Comparison of ENCODE assay signal across 9 mouse cellular contexts in the genomic region with DNA sequence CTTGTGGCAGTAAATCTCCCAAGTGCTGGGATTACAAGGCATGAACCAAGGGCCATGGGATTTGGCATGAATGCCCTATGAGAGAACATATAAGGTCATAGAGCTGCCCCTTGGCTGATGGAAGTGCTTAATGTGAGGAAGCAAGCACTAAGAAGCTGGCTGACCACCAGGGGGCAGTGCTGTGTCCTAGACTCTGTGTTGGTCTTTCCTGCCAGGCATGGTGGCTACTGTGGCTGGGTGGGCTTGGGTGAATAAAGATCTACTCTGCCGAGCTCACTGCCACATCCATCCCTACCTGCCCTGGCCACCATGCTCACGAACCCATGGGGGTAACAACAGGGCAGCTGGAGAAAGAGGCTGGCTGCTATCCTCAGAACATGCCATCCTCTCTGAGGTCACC. TPM values are rescaled to one million over a fixed set of nuclear protein-coding genes. Genes with fewer than 3 reads are reported as not detected.
DNase-seq lines count a peak whose midpoint lies in the region; ATAC-seq and TF ChIP-seq lines count a peak whose summit lies in the region.
"Had no signal": no experiment of that assay in that cellular context is flagged by ENCODE, and none has a peak within 500 bp of the region (broad histone marks: within the 10 kb centered on the region; RNA-seq: fewer than 3 reads in every experiment).

No protein-coding gene starts in this region.

- TF ChIP-seq CTCF in thymus, adult 2 months (IDR thresholded peaks at IDR 0.05; ENCODE audit: borderline replicate concordance, control insufficient read depth, extremely low read depth, insufficient read depth, low read length, poor library complexity): peak; percentile 85

- no peak for TF ChIP-seq POLR2A in thymus, adult 2 months (IDR thresholded peaks at IDR 0.05; ENCODE audit: control insufficient read depth, extremely low read depth, insufficient read depth, low read length, poor library complexity)

- WGBS in intestine, embryonic 14.5 days: 45% methylated on average over 2 of the region's 2 CpGs
- 37% methylated on average over 2 of the region's 2 CpGs for WGBS in intestine, embryonic 16.5 days
- 40% methylated on average over 2 of the region's 2 CpGs for WGBS in neural tube, embryonic 11.5 days
- WGBS in thymus, adult 2 months: 49% methylated on average over 2 of the region's 2 CpGs

- ATAC-seq in intestine, embryonic 14.5 days (replicated peaks; ENCODE audit: low FRiP score, low TSS enrichment, low read depth): no peak
- no peak for ATAC-seq in intestine, embryonic 16.5 days
- ATAC-seq in neural tube, embryonic 11.5 days (ENCODE audit: insufficient read depth, low FRiP score, low TSS enrichment): no peak

- no peak overlapping the region for H3K4me3 ChIP-seq in intestine, embryonic 14.5 days (ENCODE audit: low read depth, low read length)
- no peak overlapping the region for H3K4me3 ChIP-seq in intestine, embryonic 16.5 days (ENCODE audit: low read length)
- no peak overlapping the region for H3K4me3 ChIP-seq in neural tube, embryonic 11.5 days (ENCODE audit: low read depth, low read length)
- H3K4me3 ChIP-seq in thymus, adult 2 months (ENCODE audit: control insufficient read depth, insufficient read depth, low read length): no peak overlapping the region
- H3K4me3 ChIP-seq: embryonic facial prominence, embryonic 12.5 days had no signal

- no peak overlapping the region for H3K4me2 ChIP-seq in intestine, embryonic 14.5 days (ENCODE audit: low read length)
- no peak overlapping the region for H3K4me2 ChIP-seq in intestine, embryonic 16.5 days (ENCODE audit: low read depth, low read length)
- no peak overlapping the region for H3K4me2 ChIP-seq in neural tube, embryonic 11.5 days (ENCODE audit: low read depth)
- H3K4me2 ChIP-seq: embryonic facial prominence, embryonic 12.5 days had no signal

- no peak overlapping the region for H3K9ac ChIP-seq in intestine, embryonic 14.5 days (ENCODE audit: low read length)
- H3K9ac ChIP-seq in intestine, embryonic 16.5 days (ENCODE audit: low read depth, low read length): no peak overlapping the region
- H3K9ac ChIP-seq in neural tube, embryonic 11.5 days (ENCODE audit: low read length): no peak overlapping the region
- H3K9ac ChIP-seq: embryonic facial prominence, embryonic 12.5 days had no signal

- H3K9me3 ChIP-seq in intestine, embryonic 14.5 days (ENCODE audit: control insufficient read depth, low read length): peaks cover 3% of the 10 kb centered on the region; the same call in 1 of the 2 replicates
- 0 out of 2 replicates have a peak, but pooled peaks cover 3% of the 10 kb centered on the region for H3K9me3 ChIP-seq in intestine, embryonic 16.5 days (ENCODE audit: control insufficient read depth, low read length)
- 0 out of 2 replicates have a peak, but pooled peaks cover 2% of the 10 kb centered on the region for H3K9me3 ChIP-seq in neural tube, embryonic 11.5 days (ENCODE audit: control insufficient read depth, low read length)
- H3K9me3 ChIP-seq: embryonic facial prominence, embryonic 12.5 days had no signal

- no peaks in the 10 kb centered on the region for H3K36me3 ChIP-seq in intestine, embryonic 14.5 days (ENCODE audit: control insufficient read depth, insufficient read depth, low read length)
- no peaks in the 10 kb centered on the region for H3K36me3 ChIP-seq in intestine, embryonic 16.5 days (ENCODE audit: control insufficient read depth, insufficient read depth, low read length)
- H3K36me3 ChIP-seq in neural tube, embryonic 11.5 days (ENCODE audit: control insufficient read depth, insufficient read depth, low read length): no peaks in the 10 kb centered on the region
- H3K36me3 ChIP-seq in thymus, adult 2 months (ENCODE audit: control insufficient read depth, insufficient read depth, low read length): no peaks in the 10 kb centered on the region
- H3K36me3 ChIP-seq: embryonic facial prominence, embryonic 12.5 days had no signal

- 0 out of 2 replicates have a peak, but pooled peaks cover 5% of the 10 kb centered on the region for H3K4me1 ChIP-seq in intestine, embryonic 14.5 days (replicated peaks; ENCODE audit: control insufficient read depth, insufficient read depth, low read length)
- peaks cover 6% of the 10 kb centered on the region for H3K4me1 ChIP-seq in intestine, embryonic 16.5 days (ENCODE audit: control insufficient read depth, insufficient read depth, low read length)
- H3K4me1 ChIP-seq in neural tube, embryonic 11.5 days (ENCODE audit: control insufficient read depth, insufficient read depth, low read length): no peaks in the 10 kb centered on the region
- H3K4me1 ChIP-seq in thymus, adult 2 months (replicated peaks; ENCODE audit: control insufficient read depth, insufficient read depth, low read length): peaks cover 7% of the 10 kb centered on the region

- intact Hi-C loops in left cerebral cortex, postnatal 25 days (cut with DNase I): loop anchor here (10.0 kb wide), 1 partner anchor 793 kb away; no protein-coding TSS in a partner anchor

- H3K27ac ChIP-seq in intestine, embryonic 14.5 days (ENCODE audit: low read depth): no peak overlapping the region
- no peak overlapping the region for H3K27ac ChIP-seq in intestine, embryonic 16.5 days (ENCODE audit: low read length)
- H3K27ac ChIP-seq in neural tube, embryonic 11.5 days (ENCODE audit: low read depth, low read length): no peak overlapping the region
- H3K27ac ChIP-seq in thymus, adult 2 months (ENCODE audit: control insufficient read depth, insufficient read depth, low read length): no peak overlapping the region
- H3K27ac ChIP-seq: embryonic facial prominence, embryonic 12.5 days had no signal

- peaks cover 27% of the 10 kb centered on the region for H3K27me3 ChIP-seq in intestine, embryonic 14.5 days (replicated peaks; ENCODE audit: control insufficient read depth, insufficient read depth, low read length)
- peaks cover 15% of the 10 kb centered on the region for H3K27me3 ChIP-seq in intestine, embryonic 16.5 days (replicated peaks; ENCODE audit: control insufficient read depth, insufficient read depth, low read length)
- H3K27me3 ChIP-seq in neural tube, embryonic 11.5 days (ENCODE audit: control insufficient read depth, insufficient read depth, low read length): peaks cover 31% of the 10 kb centered on the region
- no peaks in the 10 kb centered on the region; the same call in 1 of the 2 replicates for H3K27me3 ChIP-seq in thymus, adult 2 months (ENCODE audit: control insufficient read depth, insufficient read depth, low read length)

- DNase-seq in intestine, embryonic 14.5 days (ENCODE audit: low spot score): peak; percentile 88
- DNase-seq in MN1 (ENCODE audit: low spot score): peak; percentile 67
- peak; percentile 58 for DNase-seq in cerebellum, adult 8-10 months
- DNase-seq in gastrocnemius, postnatal 4 days (ENCODE audit: low spot score in 2 of 2): peak; percentile 63 to 85
- peak; percentile 51 to 53 for DNase-seq in left cerebral cortex, postnatal 25 days (ENCODE audit: low spot score in 2 of 2)
- peak; percentile 73 for DNase-seq in neural tube, embryonic 11.5 days (ENCODE audit: low spot score)
- DNase-seq in thymus, adult 2 months: peak; percentile 74

RNA-seq across cellular contexts. Expression of a gene that starts 2.0 kb away (rescaled TPM):
- polyA plus RNA-seq in intestine, embryonic 14.5 days (2014; fragmentation: Nextera tagmentation; extraction: Ambion mirVana): 1.9 and 2.5 TPM in 2 replicates
- 1.5 and 1.7 TPM in 2 replicates for polyA plus RNA-seq in intestine, embryonic 16.5 days (2015; fragmentation: Nextera tagmentation; extraction: Ambion mirVana)
- 1 to 10 TPM; 4.7 to 5.6 TPM for total RNA-seq in gastrocnemius, postnatal 4 days (2021)
- total RNA-seq in left cerebral cortex, postnatal 25 days (2021): 1 to 10 TPM; 2.5 to 3.1 TPM
- polyA plus RNA-seq in neural tube, embryonic 11.5 days (2014; fragmentation: Nextera tagmentation; extraction: Ambion mirVana): 0.94 and 1.2 TPM in 2 replicates
- polyA plus RNA-seq in thymus, adult 2 months (2012; rRNA removed): 0.64 and 0.74 TPM in 2 replicates

RNA-seq across cellular contexts. Expression of a gene that starts 39.2 kb away (rescaled TPM):
- polyA plus RNA-seq in intestine, embryonic 14.5 days (2014; fragmentation: Nextera tagmentation; extraction: Ambion mirVana): 118 and 131 TPM in 2 replicates
- 98.2 and 106 TPM in 2 replicates for polyA plus RNA-seq in intestine, embryonic 16.5 days (2015; fragmentation: Nextera tagmentation; extraction: Ambion mirVana)
- total RNA-seq in gastrocnemius, postnatal 4 days (2021): 10 to 100 TPM; 78.6 to 87.9 TPM
- total RNA-seq in left cerebral cortex, postnatal 25 days (2021): 100 to 1,000 TPM; 167 to 171 TPM
- 147 and 155 TPM in 2 replicates for polyA plus RNA-seq in neural tube, embryonic 11.5 days (2014; fragmentation: Nextera tagmentation; extraction: Ambion mirVana)
- 54.9 and 60.1 TPM in 2 replicates for polyA plus RNA-seq in thymus, adult 2 months (2012; rRNA removed)
